Mouse (Mus musculus): ENCODE data around the gene Nbr1. TPM values are rescaled to one million over a fixed set of nuclear protein-coding genes. Genes with fewer than 3 reads are reported as not detected.

The Nbr1 gene
- total and polyA plus RNA-seq, 2 experiments from 2014 or later = 45.1 to 157 TPM

- peak; percentile 58 for DNase-seq (ENCODE audit: low spot score)
- Histone ChIP-seq H3K27ac (ENCODE audit: low read depth) (no peak overlapping the region), H3K4me1 (ENCODE audit: control insufficient read depth, insufficient read depth) (no peaks in the 10 kb centered on the region), H3K4me2 (ENCODE audit: low read depth, low read length) (no peak overlapping the region), H3K4me3 (ENCODE audit: low read depth, low read length) (no peak overlapping the region), H3K36me3 (replicated peaks; ENCODE audit: control insufficient read depth, insufficient read depth, low read length) (peaks cover 89% of the 10 kb centered on the region), H3K27me3 (ENCODE audit: control insufficient read depth, insufficient read depth, low read length) (no peaks in the 10 kb centered on the region), H3K9ac (replicated peaks; ENCODE audit: low read depth, low read length) (no peak overlapping the region), H3K9me3 (replicated peaks; ENCODE audit: control insufficient read depth, low read length) (no peaks in the 10 kb centered on the region)
- TF ChIP-seq CTCF (IDR thresholded peaks at IDR 0.05; ENCODE audit: low read depth) = peak; percentile 86
- TF ChIP-seq EP300 (IDR thresholded peaks at IDR 0.05; ENCODE audit: low read depth) = no peak
- 27% methylated on average over 5 of the region's 5 CpGs for WGBS
- no peak for ATAC-seq (ENCODE audit: insufficient read depth, low read depth)
Measured at GRCm38 (mm10) chr11:101562391-101562790, 10.4 kb downstream of the Nbr1 start.

- WGBS = 69% methylated on average over 3 of the region's 3 CpGs
- DNase-seq (ENCODE audit: low spot score) (no peak), ATAC-seq (ENCODE audit: insufficient read depth, low read depth) (no peak)
- Histone ChIP-seq H3K9me3 (replicated peaks; ENCODE audit: control insufficient read depth, low read length) (no peaks in the 10 kb centered on the region), H3K27me3 (ENCODE audit: control insufficient read depth, insufficient read depth, low read length) (no peaks in the 10 kb centered on the region), H3K27ac (ENCODE audit: low read depth) (no peak overlapping the region), H3K36me3 (replicated peaks; ENCODE audit: control insufficient read depth, insufficient read depth, low read length) (peaks cover 94% of the 10 kb centered on the region), H3K4me3 (ENCODE audit: low read depth, low read length) (no peak overlapping the region), H3K9ac (replicated peaks; ENCODE audit: low read depth, low read length) (no peak overlapping the region), H3K4me1 (ENCODE audit: control insufficient read depth, insufficient read depth) (no peaks in the 10 kb centered on the region), H3K4me2 (ENCODE audit: low read depth, low read length) (no peak overlapping the region)
- TF ChIP-seq CTCF (IDR thresholded peaks at IDR 0.05; ENCODE audit: low read depth) = no peak
- no peak for TF ChIP-seq EP300 (IDR thresholded peaks at IDR 0.05; ENCODE audit: low read depth)
Measured at GRCm38 (mm10) chr11:101568421-101568820, 16.5 kb downstream of the Nbr1 start.

- 77% methylated on average over 6 of the region's 6 CpGs for WGBS
- no peak for DNase-seq (ENCODE audit: low spot score)
Measured at GRCm38 (mm10) chr11:101576116-101576515, 24.2 kb downstream of the Nbr1 start.

GRCm38 (mm10) chr11:101581081-101581764 lies 29.3 kb downstream of the Nbr1 start:
- Histone ChIP-seq H3K9me3 (replicated peaks; ENCODE audit: control insufficient read depth, low read length) (no peaks in the 10 kb centered on the region), H3K4me3 (ENCODE audit: low read depth, low read length) (no peak overlapping the region), H3K4me2 (ENCODE audit: low read depth, low read length) (no peak overlapping the region), H3K27ac (ENCODE audit: low read depth) (no peak overlapping the region), H3K4me1 (ENCODE audit: control insufficient read depth, insufficient read depth) (peaks cover 5% of the 10 kb centered on the region), H3K9ac (replicated peaks; ENCODE audit: low read depth, low read length) (no peak overlapping the region), H3K36me3 (replicated peaks; ENCODE audit: control insufficient read depth, insufficient read depth, low read length) (peaks cover 48% of the 10 kb centered on the region), H3K27me3 (ENCODE audit: control insufficient read depth, insufficient read depth, low read length) (no peaks in the 10 kb centered on the region)
- TF ChIP-seq EP300 (IDR thresholded peaks at IDR 0.05; ENCODE audit: low read depth) (no peak), CTCF (IDR thresholded peaks at IDR 0.05; ENCODE audit: low read depth) (no peak)
- DNase-seq (ENCODE audit: low spot score) (no peak), ATAC-seq (ENCODE audit: insufficient read depth, low read depth) (no peak)
- WGBS = 53% methylated on average over 6 of the region's 6 CpGs

More at GRCm38 (mm10) chr11:101576116-101576515, 24.2 kb downstream of the Nbr1 start:
- no peak overlapping the region for H3K4me3 ChIP-seq (ENCODE audit: low read depth, low read length)
- no peaks in the 10 kb centered on the region for H3K27me3 ChIP-seq (ENCODE audit: control insufficient read depth, insufficient read depth, low read length)
- no peak overlapping the region for H3K9ac ChIP-seq (replicated peaks; ENCODE audit: low read depth, low read length)
- H3K4me2 ChIP-seq (ENCODE audit: low read depth, low read length) = no peak overlapping the region
- peaks cover 96% of the 10 kb centered on the region for H3K36me3 ChIP-seq (replicated peaks; ENCODE audit: control insufficient read depth, insufficient read depth, low read length)
- H3K9me3 ChIP-seq (replicated peaks; ENCODE audit: control insufficient read depth, low read length) = no peaks in the 10 kb centered on the region
- H3K4me1 ChIP-seq (ENCODE audit: control insufficient read depth, insufficient read depth) = no peaks in the 10 kb centered on the region
- ATAC-seq (ENCODE audit: insufficient read depth, low read depth) = no peak
- no peak overlapping the region for H3K27ac ChIP-seq (ENCODE audit: low read depth)
- TF ChIP-seq EP300 (IDR thresholded peaks at IDR 0.05; ENCODE audit: low read depth) (no peak), CTCF (IDR thresholded peaks at IDR 0.05; ENCODE audit: low read depth) (0 out of 2 replicates have a peak, but pooled peaks have one; percentile 4)

- peak; percentile 67; the same call in 1 of the 2 replicates for ATAC-seq (ENCODE audit: insufficient read depth, low read depth)
- peak; percentile 64 for DNase-seq (ENCODE audit: low spot score)
- H3K27me3 ChIP-seq (ENCODE audit: control insufficient read depth, insufficient read depth, low read length) = no peaks in the 10 kb centered on the region
- TF ChIP-seq EP300 (IDR thresholded peaks at IDR 0.05; ENCODE audit: low read depth) = no peak
- TF ChIP-seq CTCF (IDR thresholded peaks at IDR 0.05; ENCODE audit: low read depth) = no peak
- H3K27ac ChIP-seq (ENCODE audit: low read depth) = no peak within 1 kb of the TSS
- peaks cover 45% of the 10 kb centered on the region for H3K36me3 ChIP-seq (replicated peaks; ENCODE audit: control insufficient read depth, insufficient read depth, low read length)
- peaks cover 5% of the 10 kb centered on the region for H3K4me1 ChIP-seq (ENCODE audit: control insufficient read depth, insufficient read depth)
- 18% methylated on average over 30 of the region's 31 CpGs for WGBS
- peak within 1 kb of the TSS; percentile 71 for H3K4me2 ChIP-seq (ENCODE audit: low read depth, low read length)
- peak within 1 kb of the TSS; percentile 61 for H3K4me3 ChIP-seq (ENCODE audit: low read depth, low read length)
- H3K9ac ChIP-seq (replicated peaks; ENCODE audit: low read depth, low read length) = peak within 1 kb of the TSS; percentile 65
- no peaks in the 10 kb centered on the region for H3K9me3 ChIP-seq (replicated peaks; ENCODE audit: control insufficient read depth, low read length)
Measured at GRCm38 (mm10) chr11:101582054-101583035, 30.4 kb downstream of the Nbr1 start, which contains the start of gene Tmem106a. Gene Tmem106a (plus strand): TSS chr11:101582242.

Measured in heart, postnatal 0 days (tissue).